Mouse (Mus musculus): Measurements from ENCODE around the gene Aqp2. TPM values are rescaled to one million over a fixed set of nuclear protein-coding genes. Genes with fewer than 3 reads are reported as not detected.

Aqp2 gene
- polyA plus RNA-seq, 1 experiment from 2014 or later = 0.34 TPM

Other genes starting within 250 kb of the Aqp2 start
- 34.5 and 34.9 TPM in 2 replicates for gene Fmnl3, start 208.6 kb upstream of the Aqp2 start, polyA plus RNA-seq (2015; fragmentation: Nextera tagmentation; extraction: Ambion mirVana)
- 382 and 427 TPM in 2 replicates for gene Tmbim6, start 186.2 kb upstream of the Aqp2 start, polyA plus RNA-seq (2015; fragmentation: Nextera tagmentation; extraction: Ambion mirVana)
- 8.7 and 11.6 TPM in 2 replicates for gene Nckap5l, start 121.3 kb upstream of the Aqp2 start, polyA plus RNA-seq (2015; fragmentation: Nextera tagmentation; extraction: Ambion mirVana)
- gene Bcdin3d, start 104.3 kb upstream of the Aqp2 start, polyA plus RNA-seq (2015; fragmentation: Nextera tagmentation; extraction: Ambion mirVana) = 15.0 and 16.1 TPM in 2 replicates
- 1.1 and 1.4 TPM in 2 replicates for gene Faim2, start 50.9 kb upstream of the Aqp2 start, polyA plus RNA-seq (2015; fragmentation: Nextera tagmentation; extraction: Ambion mirVana)
- 1.5 and 1.9 TPM in 2 replicates for gene Aqp5, start 11.7 kb downstream of the Aqp2 start, polyA plus RNA-seq (2015; fragmentation: Nextera tagmentation; extraction: Ambion mirVana)
- gene Aqp6, start 22.3 kb downstream of the Aqp2 start, polyA plus RNA-seq (2015; fragmentation: Nextera tagmentation; extraction: Ambion mirVana) = not detected in 2 replicates
- gene Racgap1, start 72.6 kb downstream of the Aqp2 start, polyA plus RNA-seq (2015; fragmentation: Nextera tagmentation; extraction: Ambion mirVana) = 174 and 186 TPM in 2 replicates
- 1.4 and 1.8 TPM in 2 replicates for gene Asic1, start 91.3 kb downstream of the Aqp2 start, polyA plus RNA-seq (2015; fragmentation: Nextera tagmentation; extraction: Ambion mirVana)
- gene Smarcd1, start 123.1 kb downstream of the Aqp2 start, polyA plus RNA-seq (2015; fragmentation: Nextera tagmentation; extraction: Ambion mirVana) = 41.1 and 50.7 TPM in 2 replicates
- not detected in 2 replicates for gene Gm17349, start 126.4 kb downstream of the Aqp2 start, polyA plus RNA-seq (2015; fragmentation: Nextera tagmentation; extraction: Ambion mirVana)
- 0.82 and 1.1 TPM in 2 replicates for gene Gpd1, start 138.5 kb downstream of the Aqp2 start, polyA plus RNA-seq (2015; fragmentation: Nextera tagmentation; extraction: Ambion mirVana)
- gene Cox14, start 146.6 kb downstream of the Aqp2 start, polyA plus RNA-seq (2015; fragmentation: Nextera tagmentation; extraction: Ambion mirVana) = 132 and 137 TPM in 2 replicates
- gene Cers5, start 193.8 kb downstream of the Aqp2 start, polyA plus RNA-seq (2015; fragmentation: Nextera tagmentation; extraction: Ambion mirVana) = 75.3 and 78.0 TPM in 2 replicates

Measured in lung, embryonic 15.5 days (tissue).